Mouse (Mus musculus) liver, postnatal 0 days (tissue): ENCODE results near the gene Slc26a3.

Experiments used
- CTCF ChIP-seq: sonication (generic); IDR thresholded peaks from 2 replicates; pipeline ENCODE4 v1.5.1; 2016; ENCODE audit warnings: antibody characterized with exemption, low read depth
- EP300 ChIP-seq: IDR thresholded peaks from 2 replicates; pipeline ENCODE4 v1.6.1; 2016; ENCODE audit warnings: antibody characterized with exemption, low read depth, mild to moderate bottlenecking

GRCm38 (mm10) chr12:31387303-31387702, 3.4 kb upstream of the Slc26a3 start:
- TF ChIP-seq CTCF (no peak), EP300 (no peak)
